Mouse (Mus musculus) spleen, adult 10 weeks (tissue): ENCODE measurements around the gene Wnt9a. TPM values are rescaled to one million over a fixed set of nuclear protein-coding genes. Genes with fewer than 3 reads are reported as not detected.

Experiments
- polyA plus RNA-seq: library from polyadenylated mRNA; stranded (reverse); fragments of 350-450 nt; fragmentation: Illumina TruSeq; extraction: RNeasy Lipid Tissue Mini Kit (QIAGEN cat#74804); gene quantifications from one replicate; pipeline ENCODE4 v1.2.3, GENCODE M21; 2015; ENCODE audit warnings: low replicate concordance; ENCODE audit not compliant: insufficient read depth

Gene Wnt9a
- polyA plus RNA-seq, result 0.19 TPM

GRCm38 (mm10) chr11:59306461-59307421 is at the start of gene Wnt9a:
Gene Wnt9a (plus strand): TSS chr11:59306928.

DNA sequence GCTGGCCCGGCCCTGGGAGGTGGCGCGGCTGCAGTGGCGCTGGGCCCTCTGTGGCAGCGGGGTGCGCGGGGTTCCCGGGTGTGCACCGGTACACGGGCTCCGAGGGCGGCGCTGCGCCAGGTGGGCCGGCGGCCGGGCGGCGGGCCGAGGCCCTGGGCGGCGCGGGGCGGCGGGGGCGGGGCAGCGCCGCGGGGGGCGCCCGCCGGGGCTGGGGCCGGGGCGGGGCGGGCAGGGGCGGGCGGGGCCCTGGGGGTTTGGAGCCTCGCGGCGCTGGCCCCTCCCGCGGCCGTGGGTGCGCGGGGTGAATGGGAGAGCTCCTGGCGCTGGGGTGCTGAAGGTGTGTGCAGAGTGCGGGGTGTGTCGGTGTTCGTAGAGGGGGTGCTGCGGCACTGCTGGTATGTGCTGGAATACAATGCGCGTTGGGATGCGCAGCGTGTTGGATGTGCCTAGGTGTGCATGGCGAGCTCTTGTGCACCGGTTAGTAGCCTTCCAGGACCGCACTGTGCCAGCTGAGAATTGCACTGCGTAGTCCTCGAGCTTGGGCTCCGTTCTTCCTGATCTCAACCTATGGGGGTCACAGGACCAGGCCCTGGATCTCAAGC is 15.9 kb upstream of the Wnt9a start, which contains the start of gene Wnt3a:
Gene Wnt3a (minus strand): TSS at position 51 of the 602 bp plus-strand sequence.

GRCm38 (mm10) chr11:59375475-59375874 is 68.7 kb downstream of the Wnt9a start, which contains the start of gene Prss38:
Gene Prss38 (minus strand): TSS chr11:59375657.

Other genes starting within 250 kb of the Wnt9a start
- 0.64 TPM for gene Obscn, start 170.5 kb upstream of the Wnt9a start, polyA plus RNA-seq
- gene Iba57, start 143.2 kb upstream of the Wnt9a start, polyA plus RNA-seq, result 4.6 TPM
- gene Gjc2, start 123.7 kb upstream of the Wnt9a start, polyA plus RNA-seq, result 0.69 TPM
- gene Guk1, start 114.7 kb upstream of the Wnt9a start, polyA plus RNA-seq, result 24.6 TPM
- 8.7 TPM for gene Mrpl55, start 104.4 kb upstream of the Wnt9a start, polyA plus RNA-seq
- 15.9 TPM for gene 2310033P09Rik, start 98.6 kb upstream of the Wnt9a start, polyA plus RNA-seq
- gene Arf1, start 78.7 kb upstream of the Wnt9a start, polyA plus RNA-seq, result 241 TPM
- not detected for gene Wnt3a, start 16.2 kb upstream of the Wnt9a start, polyA plus RNA-seq
- not detected for gene Prss38, start 68.7 kb downstream of the Wnt9a start, polyA plus RNA-seq
- gene Jmjd4, start 143.1 kb downstream of the Wnt9a start, polyA plus RNA-seq, result 12.7 TPM
- 13.3 TPM for gene Snap47, start 144.3 kb downstream of the Wnt9a start, polyA plus RNA-seq
- 5.3 TPM for gene Zfp867, start 165.5 kb downstream of the Wnt9a start, polyA plus RNA-seq
- 11.7 TPM for gene Zkscan17, start 219.8 kb downstream of the Wnt9a start, polyA plus RNA-seq
- gene Nlrp3, start 234.6 kb downstream of the Wnt9a start, polyA plus RNA-seq, result 7.6 TPM